9 mouse cellular contexts compared by ENCODE assay signal in genomic region chr7:48137216-48138077, GRCm38 (mm10). TPM values are rescaled to one million over a fixed set of nuclear protein-coding genes. Genes with fewer than 3 reads are reported as not detected.
DNase-seq lines count a peak whose midpoint lies in the region; ATAC-seq and TF ChIP-seq lines count a peak whose summit lies in the region.
"Had no signal": no experiment of that assay in that cellular context is flagged by ENCODE, and none has a peak within 500 bp of the region (broad histone marks: within the 10 kb centered on the region; RNA-seq: fewer than 3 reads in every experiment).

No protein-coding gene starts in this region.

- WGBS in limb, embryonic 12.5 days, result 3% methylated on average over 51 of the region's 52 CpGs
- 5% methylated on average over 51 of the region's 52 CpGs for WGBS in midbrain, embryonic 15.5 days
- 3% methylated on average over 52 of the region's 52 CpGs for WGBS in thymus, adult 2 months

- H3K4me1 ChIP-seq in limb, embryonic 12.5 days (replicated peaks), result 0 out of 2 replicates have a peak, but pooled peaks cover 3% of the 10 kb centered on the region
- peaks cover 3% of the 10 kb centered on the region; the same call in 1 of the 2 replicates for H3K4me1 ChIP-seq in midbrain, embryonic 15.5 days
- H3K4me1 ChIP-seq in thymus, adult 2 months (replicated peaks; ENCODE audit: control insufficient read depth, insufficient read depth, low read length), result peaks cover 6% of the 10 kb centered on the region; the same call in 1 of the 2 replicates

- H3K27me3 ChIP-seq in limb, embryonic 12.5 days, result no peaks in the 10 kb centered on the region
- H3K27me3 ChIP-seq in midbrain, embryonic 15.5 days (replicated peaks), result no peaks in the 10 kb centered on the region
- no peaks in the 10 kb centered on the region for H3K27me3 ChIP-seq in thymus, adult 2 months (ENCODE audit: control insufficient read depth, insufficient read depth, low read length)

- no peaks in the 10 kb centered on the region for H3K36me3 ChIP-seq in limb, embryonic 12.5 days
- no peaks in the 10 kb centered on the region for H3K36me3 ChIP-seq in midbrain, embryonic 15.5 days (replicated peaks)
- no peaks in the 10 kb centered on the region for H3K36me3 ChIP-seq in thymus, adult 2 months (ENCODE audit: control insufficient read depth, insufficient read depth, low read length)
- H3K36me3 ChIP-seq: G1E had no signal

- peak overlapping the region; percentile 74 for H3K4me2 ChIP-seq in limb, embryonic 12.5 days
- peak overlapping the region; percentile 81 for H3K4me2 ChIP-seq in midbrain, embryonic 15.5 days

- DNase-seq in frontal cortex, postnatal 14 days (ENCODE audit: low spot score in 2 of 2), result no peak
- DNase-seq in B cell, adult 2 months, result peak; percentile 5 to 17
- peak; percentile 89 for DNase-seq in brain, embryonic 14.5 days (ENCODE audit: low read depth)
- peak; percentile 4 for DNase-seq in thymus, adult 2 months

- TF ChIP-seq CTCF in brain, embryonic 14.5 days (IDR thresholded peaks at IDR 0.05; ENCODE audit: borderline replicate concordance, extremely low read depth, insufficient read depth, insufficient read length), result no peak
- no peak for TF ChIP-seq CTCF in thymus, adult 2 months (IDR thresholded peaks at IDR 0.05; ENCODE audit: borderline replicate concordance, control insufficient read depth, extremely low read depth, insufficient read depth, low read length, poor library complexity)

- peak overlapping the region; percentile 74 for H3K9ac ChIP-seq in limb, embryonic 12.5 days (replicated peaks)
- peak overlapping the region; percentile 88 for H3K9ac ChIP-seq in midbrain, embryonic 15.5 days

- peaks cover 30% of the 10 kb centered on the region for H3K9me3 ChIP-seq in limb, embryonic 12.5 days
- H3K9me3 ChIP-seq in midbrain, embryonic 15.5 days, result no peaks in the 10 kb centered on the region

- ATAC-seq in frontal cortex, adult (ENCODE audit: low TSS enrichment), result peak; percentile 98
- peak; percentile 89 for ATAC-seq in granulocyte monocyte progenitor cell, adult 5-6 weeks (replicated peaks; ENCODE audit: poor library complexity, severe bottlenecking)
- ATAC-seq in limb, embryonic 12.5 days (ENCODE audit: insufficient number of reproducible peaks, insufficient read depth, low FRiP score, low TSS enrichment, low read depth), result peak; percentile 85
- peak; percentile 96 for ATAC-seq in midbrain, embryonic 15.5 days (replicated peaks)

- TF ChIP-seq POLR2A in brain, embryonic 14.5 days (IDR thresholded peaks at IDR 0.05; ENCODE audit: borderline replicate concordance, extremely low read depth, insufficient read depth, insufficient read length, poor library complexity, severe bottlenecking), result peak; percentile 67; the same call in 1 of the 2 replicates
- TF ChIP-seq POLR2A in thymus, adult 2 months (IDR thresholded peaks at IDR 0.05; ENCODE audit: control insufficient read depth, extremely low read depth, insufficient read depth, low read length, poor library complexity), result no peak

- peak overlapping the region; percentile 57 for H3K4me3 ChIP-seq in limb, embryonic 12.5 days (replicated peaks)
- H3K4me3 ChIP-seq in midbrain, embryonic 15.5 days, result peak overlapping the region; percentile 71
- H3K4me3 ChIP-seq in thymus, adult 2 months (ENCODE audit: control insufficient read depth, insufficient read depth, low read length), result peak overlapping the region; percentile 59

- H3K27ac ChIP-seq in limb, embryonic 12.5 days, result peak overlapping the region; percentile 91
- H3K27ac ChIP-seq in midbrain, embryonic 15.5 days, result peak overlapping the region; percentile 91
- peak overlapping the region; percentile 55; the same call in 1 of the 2 replicates for H3K27ac ChIP-seq in thymus, adult 2 months (ENCODE audit: control insufficient read depth, insufficient read depth, low read length)

RNA-seq across cellular contexts. Expression of gene Mrgprb5, which starts 31.4 kb away (rescaled TPM):
- not detected in 2 replicates for polyA plus RNA-seq in brain, embryonic 14.5 days (2012; rRNA removed)
- total RNA-seq in granulocyte monocyte progenitor cell, adult 5-6 weeks (2014; fragmentation: Nextera tagmentation), result not detected in 2 replicates
- not detected in 2 replicates for total RNA-seq in granulocyte monocyte progenitor cell, adult 5-6 weeks (2017)
- not detected in 2 replicates for polyA plus RNA-seq in limb, embryonic 12.5 days (2016; fragmentation: Nextera tagmentation; extraction: Ambion mirVana)
- not detected in 2 replicates for polyA plus RNA-seq in midbrain, embryonic 15.5 days (2015; fragmentation: Nextera tagmentation; extraction: Ambion mirVana)
- polyA plus RNA-seq in thymus, adult 2 months (2012; rRNA removed), result not detected in 2 replicates
- total RNA-seq: G1E had no signal
- polyA plus RNA-seq: G1E had no signal

Comparison
In these comparisons a context has a peak if more than half of its experiments do, and no peak if none do; other contexts are left out.
1. DNase-seq: peak in B cell, adult 2 months (2 of 2), brain, embryonic 14.5 days (single experiment) and thymus, adult 2 months (single experiment); none in frontal cortex, postnatal 14 days (0 of 2).
2. Peak in every context shown above with its lines, with median percentiles within 50 percentile points of each other: ATAC-seq, H3K27ac ChIP-seq and H3K4me3 ChIP-seq.